Mouse (Mus musculus) cerebral cortex, adult 2 months (tissue): ENCODE measurements around the gene Gkap1.

ENCODE experiments used
- WGBS: fragments of 180-500 bp; shearing (Covaris S2); methylation state at CpG from one replicate; pipeline ENCODE4 v1.1.7; 2018; 5-methylcytosine and 5-hydroxymethylcytosine counted together

The Gkap1 gene

GRCm38 (mm10) chr13:58275599-58275998 is at the start of gene Gkap1:
Gene Gkap1 (minus strand): TSS chr13:58275699.
- 89% methylated on average over 8 of the region's 8 CpGs for WGBS

- 79% methylated on average over 2 of the region's 2 CpGs for WGBS
Measured at GRCm38 (mm10) chr13:58317768-58318167, 42.3 kb upstream of the Gkap1 start.

GRCm38 (mm10) chr13:58314991-58315390 is 39.5 kb upstream of the Gkap1 start:
- WGBS: 68% methylated on average over 6 of the region's 6 CpGs

- 88% methylated on average over 3 of the region's 3 CpGs for WGBS
Measured at GRCm38 (mm10) chr13:58313758-58314157, 38.3 kb upstream of the Gkap1 start.

GRCm38 (mm10) chr13:58311351-58311750 is 35.9 kb upstream of the Gkap1 start:
- WGBS: 82% methylated on average over 3 of the region's 3 CpGs

GRCm38 (mm10) chr13:58309499-58309898 is 34.0 kb upstream of the Gkap1 start:
- 77% methylated on average over 8 of the region's 8 CpGs for WGBS

GRCm38 (mm10) chr13:58307453-58307852 is 32.0 kb upstream of the Gkap1 start:
- 94% methylated on average over 5 of the region's 5 CpGs for WGBS

- 87% methylated on average over 2 of the region's 2 CpGs for WGBS
Measured at GRCm38 (mm10) chr13:58305230-58305629, 29.7 kb upstream of the Gkap1 start.

GRCm38 (mm10) chr13:58302421-58303145 is 27.1 kb upstream of the Gkap1 start:
- 79% methylated on average over 9 of the region's 9 CpGs for WGBS

- 91% methylated on average over 6 of the region's 6 CpGs for WGBS
Measured at GRCm38 (mm10) chr13:58301961-58302360, 26.5 kb upstream of the Gkap1 start.

- WGBS: 90% methylated on average over 3 of the region's 3 CpGs
Measured at GRCm38 (mm10) chr13:58298756-58299155, 23.3 kb upstream of the Gkap1 start.

GRCm38 (mm10) chr13:58295582-58295981 is 20.1 kb upstream of the Gkap1 start:
- WGBS: 88% methylated on average over 3 of the region's 3 CpGs

- 59% methylated on average over 5 of the region's 5 CpGs for WGBS
Measured at GRCm38 (mm10) chr13:58292811-58293210, 17.3 kb upstream of the Gkap1 start.

- whole genome bisulfite sequencing: 80% methylated on average over 1 of the region's 1 CpGs
Measured at GRCm38 (mm10) chr13:58289308-58289707, 13.8 kb upstream of the Gkap1 start.

- WGBS: 17% methylated on average over 13 of the region's 13 CpGs
Measured at GRCm38 (mm10) chr13:58287822-58288221, 12.3 kb upstream of the Gkap1 start.

- 74% methylated on average over 4 of the region's 4 CpGs for WGBS
Measured at GRCm38 (mm10) chr13:58283466-58283865, 8.0 kb upstream of the Gkap1 start.

GRCm38 (mm10) chr13:58281936-58282335 is 6.4 kb upstream of the Gkap1 start:
- 77% methylated on average over 4 of the region's 4 CpGs for WGBS

GRCm38 (mm10) chr13:58280528-58280927 is 5.0 kb upstream of the Gkap1 start:
- WGBS: 90% methylated on average over 3 of the region's 3 CpGs

GRCm38 (mm10) chr13:58276256-58276655 is 757 bp upstream of the Gkap1 start:
- 84% methylated on average over 10 of the region's 10 CpGs for WGBS

GRCm38 (mm10) chr13:58275076-58275475 is 423 bp downstream of the Gkap1 start:
- 29% methylated on average over 9 of the region's 9 CpGs for WGBS

- under 1% methylated on average over 84 of the region's 84 CpGs for WGBS
Measured at GRCm38 (mm10) chr13:58274259-58274991, 1.1 kb downstream of the Gkap1 start.

- WGBS: under 1% methylated on average over 111 of the region's 115 CpGs
Measured at GRCm38 (mm10) chr13:58273411-58274258, 1.9 kb downstream of the Gkap1 start.
